Mouse (Mus musculus): Measurements from ENCODE around the gene Rps24.

Rps24 gene

DNA sequence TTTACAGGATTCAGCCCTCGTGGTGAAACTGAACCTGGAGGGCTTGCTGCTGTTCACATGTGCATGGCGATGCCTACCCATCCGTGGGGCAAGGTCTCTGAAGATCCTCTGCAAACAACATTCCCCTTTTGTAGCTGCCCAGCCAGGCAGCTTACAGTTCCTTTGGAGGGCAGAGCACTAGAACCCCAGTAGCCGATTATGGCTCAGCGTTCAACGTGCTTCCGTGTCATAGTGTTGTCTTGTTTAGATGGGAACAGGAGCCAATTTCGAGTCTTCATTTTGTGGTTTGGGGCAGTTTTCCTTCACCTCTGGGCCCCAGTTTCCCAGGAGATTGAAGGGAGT is 13.9 kb downstream of the Rps24 start:
- DNase-seq (ENCODE audit: low read depth, low spot score): no peak
- Histone ChIP-seq H3K36me3 (ENCODE audit: control insufficient read depth, insufficient read depth, low read length, poor library complexity, severe bottlenecking) (peaks cover 4% of the 10 kb centered on the region), H3K27me3 (ENCODE audit: control insufficient read depth, insufficient read depth, low read length, poor library complexity, severe bottlenecking) (no peaks in the 10 kb centered on the region)

DNA sequence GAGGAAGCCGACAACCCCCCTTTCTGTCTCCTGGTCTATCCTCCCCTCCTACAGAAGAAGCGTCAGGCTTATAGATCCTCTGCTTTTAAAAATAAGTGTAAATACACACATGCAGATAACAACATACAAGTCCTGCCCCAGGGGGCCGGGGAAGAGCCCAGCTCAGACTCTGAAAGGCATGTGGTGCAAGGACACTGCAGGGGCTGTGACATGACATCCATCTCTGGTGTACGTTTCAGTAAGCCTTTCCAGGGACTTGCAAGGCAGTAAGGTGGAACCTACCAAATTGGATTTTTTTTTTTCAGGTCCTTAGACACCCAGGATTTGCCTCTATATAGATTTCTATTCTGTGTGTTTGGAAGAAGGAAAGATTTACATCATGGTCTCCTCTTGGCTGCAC is 14.3 kb downstream of the Rps24 start:
- H3K27me3 ChIP-seq (ENCODE audit: control insufficient read depth, insufficient read depth, low read length, poor library complexity, severe bottlenecking): no peaks in the 10 kb centered on the region
- H3K36me3 ChIP-seq (ENCODE audit: control insufficient read depth, insufficient read depth, low read length, poor library complexity, severe bottlenecking): peaks cover 4% of the 10 kb centered on the region

DNA sequence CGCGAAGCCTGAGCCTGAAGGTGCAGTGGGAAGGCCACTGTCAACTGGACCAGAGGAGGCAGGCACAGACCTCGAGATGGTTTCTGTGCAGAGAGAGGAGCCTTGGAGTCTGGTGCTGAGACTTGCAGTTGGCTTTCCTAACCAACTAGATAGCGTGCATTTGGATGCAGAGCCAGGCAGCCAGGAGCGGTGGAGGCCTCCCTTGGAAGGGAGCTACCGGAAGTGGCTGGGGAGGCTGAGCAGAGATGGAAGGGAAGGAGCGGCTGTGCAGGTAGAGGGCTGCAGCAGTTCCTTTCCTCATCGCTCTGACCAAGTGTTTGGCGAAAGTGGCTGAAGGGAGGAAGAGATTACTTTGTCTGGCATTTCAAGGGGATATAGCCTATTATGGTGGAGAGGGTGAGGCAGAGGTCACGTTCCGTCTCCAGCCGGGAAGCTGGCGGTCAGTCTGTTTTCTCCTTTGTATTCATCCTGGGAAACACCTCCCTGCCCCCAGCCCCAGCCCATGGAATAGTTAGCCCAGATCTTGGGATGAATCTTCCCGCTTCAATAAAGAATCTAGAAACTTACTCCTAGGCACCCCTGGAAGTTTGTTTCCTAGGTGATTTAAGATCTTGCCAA is 20.6 kb downstream of the Rps24 start:
- Histone ChIP-seq H3K27me3 (ENCODE audit: control insufficient read depth, insufficient read depth, low read length, poor library complexity, severe bottlenecking) (no peaks in the 10 kb centered on the region), H3K36me3 (ENCODE audit: control insufficient read depth, insufficient read depth, low read length, poor library complexity, severe bottlenecking) (no peaks in the 10 kb centered on the region)
- no peak for DNase-seq (ENCODE audit: low read depth, low spot score)

More for the DNA sequence above, 14.3 kb downstream of the Rps24 start:
- DNase-seq (ENCODE audit: low read depth, low spot score): no peak

DNA sequence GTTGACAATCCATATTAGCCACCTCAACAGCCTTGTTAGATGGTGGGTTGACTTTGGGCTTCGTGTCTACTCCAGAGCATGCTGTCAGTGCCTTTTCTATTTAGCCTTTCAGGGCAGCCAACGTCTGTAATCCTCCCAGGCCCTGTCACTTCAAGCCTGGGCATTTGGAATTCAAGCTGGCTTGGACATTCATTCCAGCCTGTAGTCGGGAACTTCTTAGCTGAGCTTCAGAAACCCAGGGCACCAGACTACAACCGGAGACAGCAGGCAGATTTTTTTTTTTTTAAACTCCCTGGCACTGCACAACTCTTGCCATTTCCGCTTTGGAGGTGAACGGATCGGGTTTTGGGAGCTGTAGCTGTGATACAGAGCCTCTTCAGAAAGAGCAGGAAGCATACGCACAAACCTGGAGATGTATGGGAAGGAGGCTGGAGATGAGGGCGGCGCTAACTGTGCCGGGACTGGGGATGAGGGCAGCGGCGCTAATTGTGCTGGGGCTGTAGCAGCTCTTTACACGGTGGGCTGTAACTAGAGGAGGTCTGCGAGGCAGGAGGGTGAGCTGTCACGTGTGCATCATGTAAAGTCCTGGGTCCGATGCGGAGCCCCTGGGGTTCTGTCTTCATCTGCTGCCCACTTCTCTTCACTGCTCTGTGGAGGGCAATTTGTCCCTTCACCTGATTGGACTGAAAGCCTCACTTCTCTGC is 21.3 kb downstream of the Rps24 start:
- no peaks in the 10 kb centered on the region for H3K27me3 ChIP-seq (ENCODE audit: control insufficient read depth, insufficient read depth, low read length, poor library complexity, severe bottlenecking)
- no peak for DNase-seq (ENCODE audit: low read depth, low spot score)
- no peaks in the 10 kb centered on the region for H3K36me3 ChIP-seq (ENCODE audit: control insufficient read depth, insufficient read depth, low read length, poor library complexity, severe bottlenecking)

DNA sequence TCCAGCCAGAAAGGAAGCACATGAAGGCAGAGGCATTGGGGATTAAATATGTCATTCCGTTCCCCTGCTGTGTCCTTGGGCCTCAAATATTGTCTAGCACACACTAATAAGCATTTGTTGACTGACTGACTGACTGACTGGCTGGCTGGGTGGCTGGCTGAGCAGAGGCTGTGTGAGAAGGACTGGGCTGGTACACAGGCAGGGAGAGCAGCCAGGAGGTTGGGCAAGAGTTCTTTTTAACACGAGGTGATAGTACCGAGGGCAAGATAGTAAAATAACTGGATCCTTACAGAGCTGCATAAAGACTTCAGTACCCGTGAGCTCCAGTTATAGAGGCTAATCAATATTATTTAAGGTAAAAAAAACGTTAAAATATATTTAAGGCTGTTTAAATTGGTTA is 22.6 kb downstream of the Rps24 start:
- H3K27me3 ChIP-seq (ENCODE audit: control insufficient read depth, insufficient read depth, low read length, poor library complexity, severe bottlenecking): no peaks in the 10 kb centered on the region
- no peak for DNase-seq (ENCODE audit: low read depth, low spot score)
- H3K36me3 ChIP-seq (ENCODE audit: control insufficient read depth, insufficient read depth, low read length, poor library complexity, severe bottlenecking): no peaks in the 10 kb centered on the region

DNA sequence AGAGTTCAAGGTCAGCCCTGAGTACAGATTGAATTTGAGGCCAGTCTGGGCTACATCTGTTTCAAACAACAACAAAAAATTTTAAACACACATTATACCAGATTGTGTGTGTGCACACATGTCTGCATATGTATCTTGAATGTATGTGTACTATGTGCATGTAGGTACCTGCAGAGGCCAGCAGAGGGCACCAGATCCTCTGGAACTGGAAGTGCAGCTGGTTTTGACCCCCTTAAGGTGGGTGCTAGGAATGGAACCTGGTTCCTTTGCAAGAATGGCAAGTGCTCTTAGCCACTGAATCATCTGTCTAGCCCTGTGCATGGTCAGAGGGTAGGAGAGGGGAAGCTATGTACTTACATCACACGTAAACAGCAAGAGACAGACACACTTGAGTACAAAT is 23.3 kb downstream of the Rps24 start:
- H3K36me3 ChIP-seq (ENCODE audit: control insufficient read depth, insufficient read depth, low read length, poor library complexity, severe bottlenecking): no peaks in the 10 kb centered on the region
- no peaks in the 10 kb centered on the region for H3K27me3 ChIP-seq (ENCODE audit: control insufficient read depth, insufficient read depth, low read length, poor library complexity, severe bottlenecking)
- DNase-seq (ENCODE audit: low read depth, low spot score): no peak

DNA sequence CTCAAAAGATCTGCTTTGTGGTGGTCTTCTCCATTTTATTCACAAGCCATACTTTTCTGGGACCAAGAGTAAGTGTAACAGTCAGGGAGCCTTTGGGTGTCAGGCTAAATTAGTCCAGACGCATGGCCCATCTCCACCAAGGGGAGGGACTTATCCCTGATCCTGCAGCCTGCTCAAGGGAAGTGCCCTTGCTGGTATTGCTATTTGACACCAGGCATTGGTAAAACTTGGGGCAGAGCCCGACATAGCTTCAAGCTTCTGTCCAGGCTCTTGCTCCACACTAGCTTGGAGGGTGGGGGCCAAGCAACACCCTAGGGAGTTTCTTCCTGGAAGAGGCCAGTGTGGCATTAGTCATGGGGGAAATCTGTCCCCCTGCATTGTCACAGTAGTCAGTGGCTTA is 23.8 kb downstream of the Rps24 start:
- DNase-seq (ENCODE audit: low read depth, low spot score): no peak
- no peaks in the 10 kb centered on the region for H3K36me3 ChIP-seq (ENCODE audit: control insufficient read depth, insufficient read depth, low read length, poor library complexity, severe bottlenecking)

DNA sequence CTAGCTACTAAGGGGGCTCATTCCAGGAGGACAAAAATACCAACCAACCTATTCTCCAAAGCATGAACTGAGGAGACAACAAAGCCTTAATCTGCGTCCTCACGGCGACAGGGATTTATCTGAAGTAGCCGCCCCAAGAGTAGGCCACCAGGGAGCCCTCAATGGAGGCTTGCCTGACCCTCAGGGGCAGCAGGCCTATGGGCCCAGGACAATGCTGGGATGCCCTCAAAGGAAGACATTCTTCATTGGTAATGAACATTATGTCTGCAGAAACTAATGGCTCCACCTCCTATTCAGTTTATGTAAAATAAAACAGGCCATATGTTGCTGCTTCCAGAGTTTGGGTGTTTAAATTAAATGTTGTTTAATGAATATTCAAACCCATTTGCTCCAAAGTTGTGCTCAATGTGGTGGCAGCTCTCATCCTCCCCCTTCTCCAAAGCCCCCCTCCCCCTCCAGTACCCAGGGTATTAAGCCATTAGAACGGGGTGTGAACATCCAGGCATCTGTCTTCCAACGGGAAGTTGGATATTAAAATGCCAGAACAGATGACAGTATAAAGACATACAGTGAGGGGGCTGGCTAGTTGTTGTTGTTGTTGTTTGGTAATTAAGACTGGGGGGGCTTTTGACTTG is 25.7 kb downstream of the Rps24 start:
- no peaks in the 10 kb centered on the region for H3K27me3 ChIP-seq (ENCODE audit: control insufficient read depth, insufficient read depth, low read length, poor library complexity, severe bottlenecking)
- DNase-seq (ENCODE audit: low read depth, low spot score): no peak
- H3K36me3 ChIP-seq (ENCODE audit: control insufficient read depth, insufficient read depth, low read length, poor library complexity, severe bottlenecking): no peaks in the 10 kb centered on the region

More for the DNA sequence above, 23.8 kb downstream of the Rps24 start:
- no peaks in the 10 kb centered on the region for H3K27me3 ChIP-seq (ENCODE audit: control insufficient read depth, insufficient read depth, low read length, poor library complexity, severe bottlenecking)

DNA sequence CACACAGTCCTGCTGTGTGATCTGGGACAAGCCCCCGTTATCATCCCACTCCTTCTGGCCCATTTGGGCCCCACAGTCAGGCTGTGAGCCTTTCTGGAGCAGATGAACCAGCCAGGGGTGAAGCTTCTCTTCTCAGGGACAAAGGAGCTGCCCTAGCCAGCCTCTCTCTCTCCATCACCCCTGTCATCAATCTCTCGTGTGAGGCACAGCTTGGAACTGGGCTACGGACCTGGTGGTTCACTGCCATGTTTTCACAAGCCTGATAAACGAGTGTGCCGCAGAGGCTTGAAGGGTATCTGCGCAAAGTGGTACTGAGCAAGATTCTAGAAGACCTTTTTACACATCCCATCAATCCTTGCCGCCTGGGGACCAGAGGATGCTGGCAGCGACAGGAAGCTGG is 34.7 kb downstream of the Rps24 start:
- no peaks in the 10 kb centered on the region for H3K27me3 ChIP-seq (ENCODE audit: control insufficient read depth, insufficient read depth, low read length, poor library complexity, severe bottlenecking)
- DNase-seq (ENCODE audit: low read depth, low spot score): no peak
- no peaks in the 10 kb centered on the region for H3K36me3 ChIP-seq (ENCODE audit: control insufficient read depth, insufficient read depth, low read length, poor library complexity, severe bottlenecking)

DNA sequence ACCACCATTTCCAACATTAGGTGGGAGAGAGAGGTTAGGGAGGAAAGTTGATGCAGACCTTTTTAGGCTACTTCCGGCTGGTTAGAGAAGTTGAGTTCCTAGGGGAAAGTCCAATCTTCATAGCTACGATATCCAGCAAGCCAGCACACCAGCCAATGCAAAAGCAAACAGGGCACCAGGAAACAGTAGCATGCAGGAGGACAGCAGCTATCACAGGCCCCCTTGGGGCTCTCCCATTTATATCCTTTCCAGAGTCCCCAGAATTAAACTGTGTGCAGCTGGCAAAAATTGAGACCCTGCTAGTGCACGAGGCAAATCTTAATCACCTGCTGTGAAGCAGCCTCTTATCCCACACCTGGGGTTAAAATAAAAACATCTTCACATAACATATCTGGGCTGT is 38.2 kb downstream of the Rps24 start:
- Histone ChIP-seq H3K27me3 (ENCODE audit: control insufficient read depth, insufficient read depth, low read length, poor library complexity, severe bottlenecking) (no peaks in the 10 kb centered on the region), H3K36me3 (ENCODE audit: control insufficient read depth, insufficient read depth, low read length, poor library complexity, severe bottlenecking) (no peaks in the 10 kb centered on the region)
- no peak for DNase-seq (ENCODE audit: low read depth, low spot score)

DNA sequence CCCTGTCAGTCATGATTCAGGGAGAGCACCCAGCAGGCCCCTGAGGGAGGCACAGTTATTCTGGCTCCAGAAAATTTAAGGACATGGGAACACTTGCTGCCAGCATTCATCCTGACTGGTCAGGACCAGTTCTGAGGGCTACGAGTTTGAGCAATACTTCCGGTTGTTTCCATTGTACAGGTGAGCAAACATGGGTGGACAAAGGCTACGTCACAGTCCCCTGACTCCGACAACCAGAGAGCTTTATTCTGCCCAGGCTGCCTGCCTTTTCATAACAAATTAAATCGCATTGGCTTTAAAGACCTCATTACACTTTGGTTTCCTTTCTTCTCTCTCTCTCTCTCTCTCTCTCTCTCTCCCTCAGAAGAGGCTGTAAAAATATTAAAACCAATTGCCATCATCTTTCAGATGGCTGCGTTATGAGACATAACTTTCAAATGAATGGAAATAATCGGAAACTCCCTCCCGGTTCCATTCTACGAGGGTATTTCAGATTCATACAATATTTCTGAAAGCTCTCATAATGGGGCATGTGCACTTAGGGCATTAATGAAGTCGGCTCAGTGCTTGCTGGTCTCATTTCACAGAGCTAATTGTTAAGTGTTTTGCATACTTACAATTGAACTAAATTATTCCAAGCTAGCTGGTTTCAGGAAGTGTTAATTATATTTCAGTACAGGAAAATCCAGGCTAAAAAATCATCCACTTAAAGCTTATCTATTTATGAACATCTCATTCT is 38.9 kb downstream of the Rps24 start:
- no peak for DNase-seq (ENCODE audit: low read depth, low spot score)
- Histone ChIP-seq H3K27me3 (ENCODE audit: control insufficient read depth, insufficient read depth, low read length, poor library complexity, severe bottlenecking) (no peaks in the 10 kb centered on the region), H3K36me3 (ENCODE audit: control insufficient read depth, insufficient read depth, low read length, poor library complexity, severe bottlenecking) (no peaks in the 10 kb centered on the region)

DNA sequence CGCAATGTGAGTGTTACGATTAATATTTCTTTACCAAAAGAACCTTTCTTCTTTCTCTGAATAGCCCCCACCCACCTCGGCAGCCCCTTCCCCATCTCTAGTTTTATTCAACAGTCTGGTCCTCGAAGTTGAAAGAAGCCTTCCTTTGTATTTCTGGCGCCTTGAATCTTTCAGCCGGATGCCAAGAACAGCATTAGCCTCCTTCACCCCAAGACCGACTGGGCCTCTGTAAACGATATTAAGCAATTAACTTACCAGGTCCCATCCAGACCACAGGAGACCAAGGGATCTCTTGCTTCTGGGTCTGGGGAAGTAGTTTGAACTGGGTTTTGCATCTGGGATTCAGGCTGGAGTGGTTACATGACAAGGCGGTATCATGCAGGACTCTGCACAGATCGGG is 39.5 kb downstream of the Rps24 start:
- DNase-seq (ENCODE audit: low read depth, low spot score): no peak
- Histone ChIP-seq H3K27me3 (ENCODE audit: control insufficient read depth, insufficient read depth, low read length, poor library complexity, severe bottlenecking) (no peaks in the 10 kb centered on the region), H3K36me3 (ENCODE audit: control insufficient read depth, insufficient read depth, low read length, poor library complexity, severe bottlenecking) (no peaks in the 10 kb centered on the region)

DNA sequence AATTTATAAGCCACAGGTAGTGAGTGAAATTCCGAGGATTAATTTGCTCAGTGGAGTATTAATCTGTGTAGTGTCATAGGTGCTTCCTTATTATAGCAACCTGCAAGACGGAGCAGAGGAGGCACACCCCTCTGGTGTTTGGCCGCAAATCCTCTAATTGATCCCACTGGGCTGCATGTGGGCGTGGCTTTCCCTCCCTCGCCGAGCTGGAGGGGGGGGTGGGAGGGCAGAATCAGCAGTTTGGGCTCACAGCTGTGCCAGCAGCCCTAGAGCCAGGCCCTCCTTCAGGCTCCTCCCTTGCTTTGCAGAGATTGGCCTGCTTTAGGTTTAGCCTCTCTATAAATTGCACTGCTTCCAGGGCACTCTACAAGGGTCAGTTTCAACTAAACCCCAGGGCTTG is 43.3 kb downstream of the Rps24 start:
- no peak for DNase-seq (ENCODE audit: low read depth, low spot score)
- no peaks in the 10 kb centered on the region for H3K27me3 ChIP-seq (ENCODE audit: control insufficient read depth, insufficient read depth, low read length, poor library complexity, severe bottlenecking)

DNA sequence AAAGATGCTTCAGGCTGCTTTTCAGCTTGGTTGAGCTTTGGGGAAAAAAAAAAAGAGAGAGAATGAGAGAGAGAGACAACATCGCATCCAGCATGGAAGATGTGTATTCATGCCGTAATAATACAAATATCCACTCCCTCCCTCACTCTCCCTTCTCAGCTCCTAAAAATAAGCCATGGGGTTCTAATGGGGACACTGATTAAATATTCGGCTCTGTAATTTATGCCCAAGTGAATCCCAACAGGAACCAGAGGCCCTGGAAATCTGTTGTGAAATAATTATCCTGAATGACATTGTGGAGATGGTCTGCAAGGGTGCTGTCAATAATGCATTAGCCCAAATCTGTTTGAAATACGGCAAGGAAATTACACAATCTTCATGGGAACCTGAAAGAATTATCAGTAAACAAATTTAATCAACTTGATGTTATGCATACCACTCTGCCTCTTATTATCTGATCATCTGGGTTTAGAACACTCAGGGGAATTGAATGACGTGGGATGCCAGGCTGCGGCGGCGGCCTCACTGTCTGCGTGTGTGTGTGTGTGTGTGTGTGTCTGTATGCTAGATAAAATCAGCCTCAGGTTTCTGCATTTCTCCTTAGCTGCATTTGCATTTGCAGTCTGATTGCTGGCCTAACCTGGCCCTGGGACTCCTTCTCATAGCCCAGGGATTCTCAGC is 48.1 kb downstream of the Rps24 start:
- DNase-seq (ENCODE audit: low read depth, low spot score): no peak
- Histone ChIP-seq H3K27me3 (ENCODE audit: control insufficient read depth, insufficient read depth, low read length, poor library complexity, severe bottlenecking) (no peaks in the 10 kb centered on the region), H3K36me3 (ENCODE audit: control insufficient read depth, insufficient read depth, low read length, poor library complexity, severe bottlenecking) (no peaks in the 10 kb centered on the region)

More for the DNA sequence above, 43.3 kb downstream of the Rps24 start:
- H3K36me3 ChIP-seq (ENCODE audit: control insufficient read depth, insufficient read depth, low read length, poor library complexity, severe bottlenecking): no peaks in the 10 kb centered on the region
